Mouse (Mus musculus): ENCODE data around the gene Sdcbp2.

Sdcbp2 gene

DNA sequence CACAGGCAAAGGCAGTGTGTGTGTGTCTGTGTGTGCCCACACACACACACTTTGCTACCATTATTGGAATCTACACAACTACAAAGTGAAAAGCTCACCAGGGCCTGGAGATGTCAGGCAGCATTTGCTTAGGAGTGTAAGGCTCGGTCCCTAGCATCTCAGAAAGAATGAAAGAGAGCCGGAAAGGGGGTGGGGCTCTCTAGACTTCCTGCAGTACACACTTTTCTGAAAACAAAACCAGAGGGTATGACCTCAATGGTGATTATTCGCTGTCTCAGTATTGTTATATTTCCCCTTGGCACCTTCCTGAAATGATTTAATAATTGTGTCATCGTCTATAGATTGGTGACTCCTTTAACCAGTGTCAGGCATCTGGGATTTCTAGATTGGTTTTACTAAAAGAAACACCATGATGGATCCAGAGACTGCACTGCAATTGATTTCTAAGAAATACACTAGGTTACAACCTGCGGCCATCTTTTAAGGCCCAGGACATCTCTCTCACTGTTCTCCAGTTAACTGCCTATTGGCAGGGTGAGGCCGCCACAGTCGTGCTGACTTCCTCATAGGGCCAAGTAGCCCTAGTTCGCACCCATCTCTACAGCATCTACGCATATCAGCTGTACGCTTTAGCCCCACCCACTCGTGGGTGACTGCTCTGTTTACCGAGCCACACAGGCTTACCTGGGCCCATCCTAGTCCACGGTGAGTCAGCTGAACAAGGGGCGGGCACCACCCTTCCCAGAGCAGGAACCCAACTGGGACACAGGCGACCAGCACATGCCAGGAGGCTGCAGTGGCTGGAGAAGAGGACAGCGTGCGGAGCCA, at the start of gene Sdcbp2:
TSS of gene Sdcbp2 (plus strand) at position 750 of the 828 bp plus-strand sequence.
- no peak for DNase-seq (ENCODE audit: low spot score in 2 of 2)

DNA sequence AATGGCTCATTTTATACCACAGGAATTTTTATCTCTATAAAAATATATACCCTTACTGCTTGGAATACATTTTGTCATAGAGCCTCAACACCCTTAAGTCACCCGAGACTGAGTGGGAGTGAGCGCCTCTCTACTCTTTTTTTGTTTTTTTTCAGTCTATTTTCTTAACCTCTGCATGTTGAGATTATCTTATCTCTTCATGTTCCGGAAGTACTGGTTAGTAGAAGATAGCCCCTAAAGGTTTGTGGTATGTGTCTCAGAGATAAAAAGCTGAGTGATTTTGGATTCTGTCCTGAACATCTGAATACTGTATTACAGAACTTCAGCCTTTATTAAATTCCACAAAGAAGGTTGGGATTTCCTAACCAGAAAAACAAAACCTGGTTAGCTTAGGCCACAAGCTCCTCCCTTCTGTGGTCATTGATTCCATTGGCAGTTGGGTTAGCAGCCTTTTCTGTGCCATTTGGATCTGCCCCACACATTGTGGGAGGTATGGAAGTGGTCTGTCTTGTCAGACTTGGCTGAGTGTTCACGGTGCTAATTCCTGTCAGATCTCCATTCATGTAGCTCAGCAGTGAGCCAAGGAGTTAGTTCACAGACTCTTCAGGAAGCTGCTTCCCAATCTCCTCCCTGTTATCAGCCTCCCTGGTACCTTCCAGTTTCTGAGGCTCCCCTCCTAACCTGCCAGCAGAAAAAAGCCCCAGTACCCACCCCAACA, 47.9 kb upstream of the Sdcbp2 start:
- no peak for DNase-seq (ENCODE audit: low spot score in 2 of 2)

DNA sequence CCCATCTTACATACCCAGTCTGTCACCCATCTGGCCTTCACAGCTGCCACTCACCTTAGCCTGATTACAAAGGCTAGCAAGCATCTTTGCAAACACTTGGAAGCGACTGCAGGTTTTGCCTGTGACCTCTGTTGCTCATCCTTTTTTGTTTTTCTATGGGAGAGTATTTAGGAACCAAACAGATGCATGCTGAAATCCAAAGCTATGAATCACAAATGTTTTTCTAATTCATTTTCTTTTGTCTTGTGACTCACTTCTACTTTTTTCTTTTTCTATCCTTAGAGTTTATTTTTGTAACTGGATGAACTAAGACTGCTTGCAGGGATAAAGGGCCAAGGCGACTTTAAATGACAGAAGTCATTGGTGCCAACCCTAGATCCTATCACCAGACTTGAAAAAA, 46.9 kb upstream of the Sdcbp2 start:
- no peak for DNase-seq (ENCODE audit: low spot score in 2 of 2)

DNA sequence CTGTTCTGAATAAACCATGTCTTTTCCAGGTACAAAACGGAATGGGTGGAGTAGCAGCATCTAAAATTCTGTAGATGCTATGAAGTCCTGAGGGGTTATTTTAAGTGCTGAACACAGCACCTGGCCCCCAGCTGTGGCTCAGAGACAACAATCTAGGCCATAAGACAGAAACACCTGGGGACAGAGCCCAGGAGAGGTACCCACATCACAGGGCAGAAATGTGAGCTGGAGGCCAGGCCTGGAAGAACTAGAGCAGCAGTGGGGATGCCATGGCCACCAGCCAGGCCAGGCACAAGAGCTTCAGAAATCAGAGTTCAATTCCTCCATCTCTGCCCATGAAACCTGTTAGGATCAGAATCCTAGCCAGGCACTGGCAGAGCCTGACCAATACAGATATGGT, 44.4 kb upstream of the Sdcbp2 start:
- no peak for DNase-seq (ENCODE audit: low spot score in 2 of 2)

DNA sequence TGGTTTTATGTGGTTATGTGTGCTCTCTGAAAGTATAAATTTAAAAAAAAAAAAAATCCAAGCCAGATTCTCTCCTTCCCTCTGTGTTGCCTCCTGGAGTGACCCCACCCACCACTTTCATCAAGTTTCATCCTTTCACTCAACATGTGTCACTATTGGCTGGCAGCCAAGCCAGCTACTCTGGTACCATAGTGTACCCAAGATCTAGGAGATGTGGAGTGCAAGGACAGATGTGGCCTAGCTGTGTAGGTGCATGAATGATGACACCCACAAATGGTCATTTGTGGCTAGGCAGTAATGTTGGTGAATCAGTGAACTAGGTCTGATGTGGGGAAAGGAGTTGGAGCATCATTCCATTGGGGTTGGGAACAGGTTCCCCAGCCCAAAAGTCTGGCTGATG, 43.3 kb upstream of the Sdcbp2 start:
- DNase-seq (ENCODE audit: low spot score in 2 of 2): no peak

DNA sequence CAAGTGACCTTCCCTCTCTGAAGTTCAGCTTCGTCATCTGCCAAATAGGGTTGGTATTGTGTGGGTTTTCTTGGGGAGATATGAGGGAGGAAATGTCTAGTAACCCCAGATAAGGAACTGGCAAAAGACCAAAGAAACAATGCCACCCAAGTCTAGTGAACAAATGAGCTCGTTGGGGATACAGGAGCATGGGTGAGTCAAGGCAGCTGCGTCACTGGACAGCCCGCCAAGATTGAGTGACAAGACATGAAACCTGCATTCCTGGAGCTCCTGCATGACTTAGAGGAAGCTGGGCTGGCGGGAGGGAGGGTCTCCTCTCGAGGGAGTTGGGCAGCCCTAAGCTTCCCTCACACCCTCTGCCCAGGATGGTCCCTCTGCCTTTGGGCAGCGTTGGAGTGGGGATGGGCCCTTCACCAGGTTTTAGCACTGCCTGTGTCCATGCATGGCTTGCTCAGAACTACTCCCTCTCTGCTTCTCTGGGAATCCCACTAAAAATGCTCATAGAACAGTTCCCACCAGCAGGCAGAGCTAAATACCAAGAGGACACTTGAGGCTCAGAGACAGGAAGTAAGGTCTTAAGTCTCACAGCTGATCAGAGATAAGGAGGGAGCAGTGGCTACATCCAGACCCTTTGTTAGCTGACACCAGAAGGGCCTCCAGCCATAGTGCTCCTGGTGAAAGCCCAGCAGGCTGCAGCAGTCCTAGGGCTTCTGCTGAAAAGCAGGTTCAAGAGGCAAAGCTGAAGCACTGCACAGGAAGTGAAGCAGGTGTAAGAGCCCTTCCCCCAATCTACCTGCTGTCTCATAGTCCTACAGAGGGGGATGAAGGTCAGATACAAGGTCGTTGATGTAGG, 41.8 kb upstream of the Sdcbp2 start:
- DNase-seq (ENCODE audit: low spot score in 2 of 2): no peak

DNA sequence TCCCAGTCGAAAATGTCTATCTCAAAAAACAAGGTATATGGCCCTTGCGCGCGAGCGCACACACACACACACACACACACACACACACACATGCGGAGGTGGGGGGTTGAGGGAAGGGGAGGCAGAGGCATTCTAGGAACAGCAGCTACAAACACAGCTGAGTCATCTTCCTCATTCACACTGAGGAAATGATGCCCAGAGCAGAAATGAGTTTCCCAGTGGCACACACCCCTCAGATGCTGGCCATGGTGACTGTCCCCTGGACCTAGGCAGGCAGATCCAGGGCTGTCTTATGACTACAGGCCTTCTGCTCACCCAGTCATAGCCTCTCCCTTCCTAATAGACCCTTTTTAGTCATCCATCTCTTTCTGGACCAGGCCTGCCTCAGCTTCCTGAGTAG, 38.8 kb upstream of the Sdcbp2 start:
- no peak for DNase-seq (ENCODE audit: low spot score in 2 of 2)

DNA sequence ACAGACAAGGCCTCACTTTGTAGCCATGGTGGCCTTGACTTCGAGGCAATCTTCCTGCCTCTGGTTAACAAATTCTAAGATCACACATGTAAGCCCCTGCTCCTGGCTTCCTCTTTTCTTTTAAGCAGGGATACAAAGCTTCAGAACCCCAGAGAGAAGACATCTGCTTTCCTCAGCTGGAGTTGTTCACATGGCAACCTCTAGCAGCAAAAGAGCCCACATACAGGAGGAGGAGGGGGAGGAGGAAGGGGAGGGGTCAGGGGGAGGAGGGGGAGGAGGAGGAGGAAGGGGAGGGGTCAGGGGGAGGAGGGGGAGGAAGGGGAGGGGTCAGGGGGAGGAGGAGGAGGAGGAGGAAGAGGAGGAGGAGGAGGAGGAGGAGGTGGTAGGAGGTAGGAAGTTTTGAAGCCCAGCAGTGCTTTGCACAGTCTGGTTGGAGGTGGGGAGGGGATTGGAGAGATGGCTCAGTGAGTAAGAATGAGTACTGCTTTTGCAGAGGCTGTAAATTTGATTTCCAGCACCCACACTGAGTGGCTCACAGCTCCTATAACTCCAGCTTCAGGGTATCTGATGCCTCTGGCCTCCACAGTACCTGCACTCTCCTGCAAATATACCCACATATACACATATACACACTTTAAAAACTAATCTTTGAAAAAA, 36.3 kb upstream of the Sdcbp2 start:
- no peak for DNase-seq (ENCODE audit: low spot score in 2 of 2)

DNA sequence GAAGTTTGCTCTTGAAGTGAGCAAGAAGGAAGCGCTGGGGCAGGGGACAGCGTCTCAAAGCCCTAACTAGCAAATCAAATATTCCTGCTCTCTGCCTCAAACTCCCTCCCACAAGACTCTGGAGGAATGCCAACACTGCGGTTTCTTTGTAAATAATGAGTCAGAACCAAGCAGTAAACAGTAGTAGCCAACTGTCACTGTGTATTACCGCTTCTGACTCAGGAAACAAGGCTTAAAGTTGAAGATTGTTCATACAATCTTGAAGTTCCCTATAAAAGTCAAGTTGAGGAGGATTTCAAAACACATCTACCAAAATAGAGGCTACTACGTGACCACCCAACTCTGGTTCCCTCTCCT, 35.8 kb upstream of the Sdcbp2 start:
- DNase-seq (ENCODE audit: low spot score in 2 of 2): peak; percentile 13 to 22

DNA sequence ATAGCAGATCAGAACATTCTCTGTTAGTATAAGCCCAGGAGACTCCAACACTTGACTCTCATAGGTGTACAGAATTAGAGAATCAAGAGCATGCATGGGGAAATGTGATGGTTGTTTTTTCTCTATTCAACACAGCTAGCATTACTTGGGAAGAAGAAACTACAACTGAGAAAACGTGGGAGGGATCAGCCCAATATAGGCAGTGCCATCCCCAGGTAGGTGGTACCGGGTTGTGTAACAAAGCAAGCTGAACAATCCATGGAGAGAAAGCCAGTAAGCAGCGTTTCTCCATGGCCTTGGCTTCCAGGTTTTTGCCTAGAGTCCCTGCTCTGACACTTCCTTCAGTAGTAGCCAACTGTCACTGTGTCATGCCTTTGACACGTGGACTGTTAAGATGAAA, 33.8 kb upstream of the Sdcbp2 start:
- DNase-seq (ENCODE audit: low spot score in 2 of 2): no peak

DNA sequence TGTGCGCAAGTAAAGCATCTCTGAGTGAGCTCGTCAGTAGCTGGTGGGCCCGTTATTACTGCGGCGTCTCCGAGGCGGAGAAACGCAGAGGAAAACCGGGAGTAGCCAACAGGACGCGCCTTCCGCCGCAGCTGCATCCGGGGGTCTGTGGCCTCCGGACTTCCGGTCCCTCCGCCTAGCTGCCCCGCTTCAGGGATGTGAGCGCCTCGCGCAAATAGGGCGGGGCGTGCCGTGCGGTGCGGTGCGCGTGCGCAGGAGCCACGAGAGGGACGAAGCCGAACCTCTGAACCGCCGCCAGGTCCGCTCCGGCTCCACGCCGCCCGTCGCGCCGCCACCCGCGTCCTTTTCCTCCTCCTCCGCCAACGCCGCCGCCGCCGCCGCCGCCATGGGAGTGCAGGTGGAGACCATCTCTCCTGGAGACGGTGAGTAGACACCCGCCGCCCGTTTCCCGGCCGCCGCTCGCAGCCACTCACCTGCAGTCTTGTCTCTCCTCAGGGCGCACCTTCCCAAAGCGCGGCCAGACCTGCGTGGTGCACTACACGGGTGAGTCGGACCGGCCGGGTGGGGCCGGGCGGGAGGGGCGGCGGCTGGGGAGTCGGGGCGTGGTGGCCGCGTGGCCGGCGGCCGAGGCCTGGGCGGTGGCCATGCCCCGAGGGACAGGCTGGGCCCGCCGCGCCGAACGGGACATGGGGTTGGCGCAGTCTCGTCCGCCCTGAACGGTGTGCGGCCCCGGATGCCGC, 29.9 kb upstream of the Sdcbp2 start, which contains the start of gene Fkbp1a:
TSS of gene Fkbp1a (plus strand) at position 161 of the 740 bp plus-strand sequence.
- peak; percentile 88 to 92 for DNase-seq (ENCODE audit: low spot score in 2 of 2)

DNA sequence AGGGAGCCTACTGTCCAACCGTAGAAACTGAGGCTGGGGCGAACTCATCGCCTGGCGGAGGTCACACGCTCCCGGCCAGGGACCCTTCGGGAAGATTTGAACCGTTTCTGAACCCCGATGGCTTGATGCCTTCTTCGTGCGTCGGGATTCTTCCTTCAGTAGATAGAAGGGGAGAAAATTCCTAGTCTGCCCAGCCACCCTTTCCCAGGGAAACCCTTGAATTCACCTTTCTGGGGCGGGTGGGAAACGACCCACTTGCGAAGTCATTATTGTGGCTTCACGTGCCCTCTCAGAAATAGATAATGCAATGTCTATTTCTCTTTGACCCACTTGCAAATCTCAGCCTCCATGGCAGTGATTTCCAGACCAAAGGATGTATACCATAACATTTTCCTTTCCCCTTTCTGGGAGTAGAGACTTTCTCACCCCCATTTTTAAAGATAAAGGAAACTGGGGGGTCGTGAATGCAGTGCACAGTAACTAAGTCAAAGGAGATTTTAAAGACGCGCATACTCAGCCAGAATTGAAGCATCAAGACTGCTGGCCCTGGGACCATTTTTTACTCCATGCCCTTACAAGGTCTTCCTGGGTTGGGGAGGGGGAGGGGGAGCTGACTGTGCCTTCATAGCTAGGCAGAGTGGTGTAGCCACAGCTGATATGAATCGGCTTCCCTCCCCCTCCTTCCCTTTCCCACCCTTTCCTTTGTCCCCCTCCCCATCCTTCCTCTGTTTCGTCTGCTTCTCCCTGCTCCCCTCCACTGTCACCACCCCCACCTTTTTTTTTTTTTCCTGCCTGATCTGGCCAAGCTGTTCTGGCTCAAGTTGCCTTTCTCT, 29.1 kb upstream of the Sdcbp2 start:
- DNase-seq (ENCODE audit: low spot score in 2 of 2): no peak

DNA sequence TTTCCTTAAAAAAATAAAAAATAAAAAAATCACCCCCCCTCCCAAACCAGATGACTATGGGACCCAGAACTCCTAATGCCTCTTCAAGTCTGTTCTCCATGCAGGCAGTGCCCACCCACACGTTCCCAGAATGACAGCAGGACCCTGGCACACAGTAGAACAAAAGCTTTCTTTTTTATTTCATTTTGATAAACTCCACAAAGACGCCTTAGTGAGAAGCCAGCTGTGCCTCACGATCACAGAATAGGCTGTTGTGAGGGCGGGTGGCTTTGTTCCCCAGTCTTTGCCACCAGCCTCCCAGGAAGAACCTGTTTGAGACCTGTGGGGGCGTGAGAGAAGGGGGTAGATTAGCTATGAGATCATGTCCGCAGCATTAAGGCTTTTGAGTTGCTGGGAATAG, 27.7 kb upstream of the Sdcbp2 start:
- no peak for DNase-seq (ENCODE audit: low spot score in 2 of 2)

DNA sequence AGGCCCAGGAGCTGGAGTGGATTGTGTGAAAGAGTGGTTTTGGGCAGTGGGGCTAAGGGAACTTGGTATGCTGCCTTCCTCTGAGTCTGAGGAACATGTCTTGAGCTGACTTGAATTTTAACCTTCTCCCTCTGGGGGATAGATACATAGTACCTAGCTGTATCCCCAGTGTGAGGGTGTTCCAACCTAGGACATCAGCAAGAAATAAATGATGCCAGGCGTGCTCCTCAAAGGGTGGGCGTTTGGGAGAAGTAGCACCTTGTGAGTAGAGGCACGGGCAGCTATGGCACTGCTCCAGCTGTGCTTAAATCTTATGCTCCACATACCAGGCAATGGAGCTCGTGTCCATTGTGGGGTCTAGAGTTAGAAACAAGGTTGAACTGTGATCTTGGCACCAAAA, 25.9 kb upstream of the Sdcbp2 start:
- no peak for DNase-seq (ENCODE audit: low spot score in 2 of 2)

DNA sequence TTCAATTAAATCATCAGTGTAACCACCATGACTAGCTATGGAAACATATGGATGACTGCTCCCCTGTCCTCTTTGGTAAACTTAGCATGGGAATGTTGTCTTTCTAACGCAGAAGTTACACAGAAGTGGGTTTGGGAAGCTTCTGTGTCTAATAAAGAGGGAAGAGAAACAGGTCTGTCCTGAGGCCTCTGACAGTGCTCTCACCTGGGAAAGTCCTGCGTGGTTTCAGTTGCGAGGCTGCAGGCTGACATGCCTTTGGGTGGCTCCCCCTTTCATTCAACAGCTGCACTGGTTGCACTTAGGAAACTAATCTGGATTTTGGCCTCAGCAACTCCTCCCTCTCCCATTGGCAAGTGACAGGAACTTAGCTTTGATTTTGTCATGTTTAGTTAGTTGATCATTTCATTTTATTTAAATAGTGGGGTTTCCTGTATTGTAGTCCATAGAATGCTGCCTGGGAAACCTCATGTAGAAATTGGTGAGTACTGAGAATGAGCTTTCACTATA, 22.8 kb upstream of the Sdcbp2 start:
- no peak for DNase-seq (ENCODE audit: low spot score in 2 of 2)

DNA sequence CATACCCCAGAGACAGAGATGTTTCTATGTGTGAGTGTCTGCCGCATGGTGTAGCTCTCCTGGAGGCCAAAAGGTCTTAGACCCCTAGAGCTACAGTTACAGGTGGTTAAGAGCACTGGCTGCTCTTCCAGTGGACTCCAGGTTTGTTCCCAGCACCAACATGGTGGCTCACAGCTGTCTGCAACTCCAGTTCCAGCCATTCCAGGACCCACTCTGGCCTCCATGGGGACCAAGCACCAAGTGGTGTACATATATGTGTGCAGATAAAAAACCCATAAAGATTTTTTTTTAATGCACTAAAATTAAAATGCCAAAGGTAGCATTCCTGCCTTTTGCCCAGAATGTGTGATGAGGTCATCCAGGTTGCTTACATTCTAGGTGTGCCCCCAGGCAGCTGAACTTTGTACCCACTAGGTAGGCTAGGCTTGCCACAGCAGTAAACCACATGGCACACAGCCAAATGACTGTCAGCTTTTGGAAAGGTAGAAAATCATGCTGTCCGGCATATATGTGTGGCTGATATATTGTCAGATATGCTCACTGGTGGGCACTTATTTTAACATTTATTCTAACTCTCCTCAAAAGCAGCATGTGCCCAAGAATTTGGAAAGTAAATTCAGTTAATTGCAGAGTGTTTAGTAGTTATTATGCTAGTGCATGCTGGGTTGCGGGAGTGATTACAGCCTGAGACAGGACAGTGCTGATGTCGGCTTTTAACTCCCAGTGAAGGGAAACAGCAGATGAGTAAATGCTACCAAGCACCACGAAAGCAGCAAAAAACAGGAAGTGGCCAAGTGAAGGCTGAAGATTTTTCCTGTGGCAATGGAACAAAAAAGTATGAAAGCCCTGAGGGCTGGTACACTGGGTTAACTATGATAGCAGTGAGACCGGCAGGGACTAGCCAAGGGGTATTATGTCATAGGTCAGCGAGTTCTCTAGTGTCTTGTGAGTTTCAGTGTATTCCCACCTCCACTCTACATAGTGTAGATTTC, 9.2 kb upstream of the Sdcbp2 start:
- no peak for DNase-seq (ENCODE audit: low spot score in 2 of 2)

DNA sequence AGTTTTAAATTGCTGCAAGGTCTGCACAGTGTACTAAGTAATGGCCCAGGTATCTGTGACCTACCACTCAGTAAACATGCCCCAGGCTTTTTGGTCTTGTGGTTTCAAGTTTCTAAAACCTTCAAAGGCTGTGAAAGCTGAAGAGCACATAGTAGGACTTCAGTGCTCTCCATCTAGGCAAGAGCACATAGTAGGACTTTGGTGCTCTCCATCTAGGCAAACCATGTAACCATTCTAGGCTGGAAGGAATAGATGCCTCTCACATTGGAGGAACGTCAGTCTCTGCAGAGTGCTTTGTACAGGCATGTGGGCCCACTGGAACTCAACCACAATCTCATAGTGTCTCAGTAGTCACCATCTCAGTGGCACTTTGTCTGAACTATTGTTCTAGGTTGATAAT, 8.4 kb upstream of the Sdcbp2 start:
- DNase-seq (ENCODE audit: low spot score in 2 of 2): no peak

DNA sequence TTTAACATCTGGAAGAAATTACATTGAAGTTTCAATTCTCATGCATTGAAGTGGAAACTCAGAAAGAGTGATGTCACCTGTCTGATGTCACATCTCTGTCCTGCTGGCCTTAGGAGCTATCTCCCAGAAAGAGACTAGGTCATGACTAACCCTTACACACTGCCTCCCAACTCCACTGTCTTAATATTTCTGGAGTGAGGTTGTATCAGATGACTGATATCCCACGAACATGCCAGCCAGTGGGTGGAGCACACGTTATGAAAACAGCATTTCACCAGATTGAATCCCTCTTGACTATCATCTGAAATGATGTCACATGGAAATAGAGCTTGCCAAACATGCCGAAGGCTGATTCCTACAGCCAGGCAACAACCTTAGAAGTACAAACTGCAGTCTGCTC, 7.4 kb upstream of the Sdcbp2 start:
- DNase-seq (ENCODE audit: low spot score in 2 of 2): no peak

DNA sequence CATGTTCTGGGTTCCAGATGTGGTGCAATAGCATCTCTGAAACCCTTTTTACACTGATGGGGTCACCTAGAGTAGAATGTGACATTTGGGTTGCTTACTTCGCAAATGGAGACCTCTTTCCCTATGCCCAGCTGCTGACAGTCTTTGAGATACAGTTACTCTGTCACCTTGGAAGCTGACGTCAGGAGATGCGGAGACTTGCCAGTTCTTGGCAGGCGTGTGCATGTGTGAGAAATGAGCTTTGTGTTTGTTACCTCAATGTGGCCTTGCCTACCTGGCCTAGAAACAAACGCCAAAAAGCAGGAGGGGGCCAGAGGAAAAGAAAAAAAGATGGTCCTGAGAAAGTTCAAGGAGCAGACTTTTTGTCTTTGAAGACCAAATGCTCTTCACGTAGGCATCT, 5.6 kb upstream of the Sdcbp2 start:
- no peak for DNase-seq (ENCODE audit: low spot score in 2 of 2)
